Mouse (Mus musculus): ENCODE results near the gene Sfxn5.

- TF ChIP-seq POLR2A (IDR thresholded peaks at IDR 0.05; ENCODE audit: borderline replicate concordance, insufficient read depth, low read length) (no peak), CTCF (IDR thresholded peaks at IDR 0.05; ENCODE audit: borderline replicate concordance, insufficient read depth, low read depth, low read length) (no peak)
These were observed 35.5 kb upstream of the Sfxn5 start for GRCm38 (mm10) chr6:85368722-85369121.
